Mouse (Mus musculus): ENCODE results near the gene Slc9a9. TPM values are rescaled to one million over a fixed set of nuclear protein-coding genes. Genes with fewer than 3 reads are reported as not detected.

Slc9a9 gene
- polyA plus RNA-seq, 1 experiment: not detected

DNA sequence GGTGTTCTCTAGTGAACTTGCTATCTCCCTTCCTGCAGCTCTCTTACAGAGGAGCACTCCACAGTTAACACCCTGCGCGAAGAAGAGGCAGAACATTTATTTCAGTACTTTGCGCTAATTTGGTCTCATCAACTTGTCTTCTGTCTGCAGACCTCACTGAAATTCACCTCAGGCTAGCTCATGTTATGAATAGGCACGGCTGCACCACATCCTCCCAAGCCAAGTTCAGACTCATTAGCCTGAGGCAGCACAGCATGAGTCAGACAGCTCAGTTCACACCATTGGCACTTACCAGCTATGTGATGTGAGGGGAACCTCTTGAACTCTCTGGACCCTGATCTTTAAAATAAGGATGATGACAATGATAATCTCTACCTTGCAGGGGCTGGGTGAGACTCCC lies 482.0 kb downstream of the Slc9a9 start:
- Histone ChIP-seq H3K27ac (ENCODE audit: insufficient read depth, low read depth, low read length) (no peak overlapping the region), H3K4me3 (ENCODE audit: insufficient read depth, low read depth, low read length) (no peak overlapping the region), H3K4me1 (ENCODE audit: control insufficient read depth, insufficient read depth, low read length) (peaks cover 15% of the 10 kb centered on the region)
- 28% methylated on average over 4 of the region's 4 CpGs for WGBS
- TF ChIP-seq CTCF (IDR thresholded peaks at IDR 0.05; ENCODE audit: insufficient read depth, low read depth, low read length) (no peak), POLR2A (IDR thresholded peaks at IDR 0.05; ENCODE audit: insufficient read depth, low read depth, low read length) (no peak)

DNA sequence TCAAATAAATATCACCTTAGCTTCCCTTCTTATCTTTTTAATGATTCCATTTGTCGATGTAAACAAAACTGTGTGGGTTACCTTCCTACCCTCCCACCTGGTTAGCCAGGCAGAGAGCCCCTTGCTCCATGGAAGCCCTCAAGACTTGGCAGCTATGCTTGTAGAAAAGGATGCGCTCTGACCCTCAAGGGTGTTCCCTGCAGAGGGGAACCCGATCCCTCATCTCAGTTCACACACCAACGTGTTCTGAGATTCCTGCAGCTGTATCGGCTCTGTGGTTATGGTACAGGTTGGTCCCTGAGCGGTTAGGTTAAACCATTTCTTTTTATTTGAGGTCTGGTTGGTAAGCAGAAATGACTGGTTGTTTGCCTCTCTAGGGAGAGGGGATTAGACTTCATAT lies 484.3 kb downstream of the Slc9a9 start:
- peaks cover 15% of the 10 kb centered on the region for H3K4me1 ChIP-seq (ENCODE audit: control insufficient read depth, insufficient read depth, low read length)
- TF ChIP-seq POLR2A (IDR thresholded peaks at IDR 0.05; ENCODE audit: insufficient read depth, low read depth, low read length) (no peak), CTCF (IDR thresholded peaks at IDR 0.05; ENCODE audit: insufficient read depth, low read depth, low read length) (no peak)
- WGBS: 94% methylated on average over 6 of the region's 6 CpGs
- H3K4me3 ChIP-seq (ENCODE audit: insufficient read depth, low read depth, low read length): no peak overlapping the region
- no peak overlapping the region for H3K27ac ChIP-seq (ENCODE audit: insufficient read depth, low read depth, low read length)

DNA sequence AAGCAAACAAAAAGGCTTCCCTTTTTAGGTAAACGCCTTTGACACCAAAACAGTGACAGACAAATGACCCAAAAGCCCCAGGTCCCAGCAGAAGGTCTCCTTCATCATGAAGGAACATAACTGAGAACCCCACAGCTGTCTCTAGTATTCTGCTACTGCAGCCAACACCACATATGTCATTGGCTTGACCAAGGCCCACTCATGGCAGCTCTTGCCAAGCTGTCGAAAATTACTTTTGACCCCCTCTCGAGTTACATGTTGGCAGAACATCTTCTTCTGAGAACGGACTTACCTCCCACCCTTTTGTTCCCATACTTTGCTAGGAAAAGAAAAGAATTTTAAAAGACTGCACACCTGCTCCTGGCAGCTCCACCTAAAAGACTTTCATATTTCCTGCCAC lies 488.2 kb downstream of the Slc9a9 start:
- H3K27ac ChIP-seq (ENCODE audit: insufficient read depth, low read depth, low read length): no peak overlapping the region
- no peaks in the 10 kb centered on the region for H3K4me1 ChIP-seq (ENCODE audit: control insufficient read depth, insufficient read depth, low read length)
- H3K4me3 ChIP-seq (ENCODE audit: insufficient read depth, low read depth, low read length): no peak overlapping the region
- 78% methylated on average over 4 of the region's 4 CpGs for WGBS
- no peak for TF ChIP-seq POLR2A (IDR thresholded peaks at IDR 0.05; ENCODE audit: insufficient read depth, low read depth, low read length)
- TF ChIP-seq CTCF (IDR thresholded peaks at IDR 0.05; ENCODE audit: insufficient read depth, low read depth, low read length): no peak

DNA sequence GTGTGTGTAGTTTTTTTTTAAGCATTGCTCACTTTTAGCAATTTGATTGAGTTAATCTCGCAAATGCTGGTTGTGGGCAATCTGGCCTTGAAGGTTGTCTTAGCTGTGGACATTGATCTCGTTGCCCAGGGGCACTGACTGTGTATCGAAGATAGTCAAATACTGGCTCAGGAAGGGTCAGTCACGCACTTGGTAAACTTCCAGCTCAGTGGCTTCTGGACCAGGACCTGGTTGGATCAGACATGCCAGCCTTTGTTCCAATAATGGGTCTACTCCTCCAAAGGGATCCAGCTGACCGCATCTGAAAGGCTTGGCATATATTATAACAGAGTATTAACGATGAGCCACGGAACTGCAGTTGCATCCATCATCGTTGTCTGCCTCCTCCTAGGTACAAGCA lies 489.2 kb downstream of the Slc9a9 start:
- WGBS: 81% methylated on average over 8 of the region's 8 CpGs
- no peak for TF ChIP-seq POLR2A (IDR thresholded peaks at IDR 0.05; ENCODE audit: insufficient read depth, low read depth, low read length)
- TF ChIP-seq CTCF (IDR thresholded peaks at IDR 0.05; ENCODE audit: insufficient read depth, low read depth, low read length): no peak

DNA sequence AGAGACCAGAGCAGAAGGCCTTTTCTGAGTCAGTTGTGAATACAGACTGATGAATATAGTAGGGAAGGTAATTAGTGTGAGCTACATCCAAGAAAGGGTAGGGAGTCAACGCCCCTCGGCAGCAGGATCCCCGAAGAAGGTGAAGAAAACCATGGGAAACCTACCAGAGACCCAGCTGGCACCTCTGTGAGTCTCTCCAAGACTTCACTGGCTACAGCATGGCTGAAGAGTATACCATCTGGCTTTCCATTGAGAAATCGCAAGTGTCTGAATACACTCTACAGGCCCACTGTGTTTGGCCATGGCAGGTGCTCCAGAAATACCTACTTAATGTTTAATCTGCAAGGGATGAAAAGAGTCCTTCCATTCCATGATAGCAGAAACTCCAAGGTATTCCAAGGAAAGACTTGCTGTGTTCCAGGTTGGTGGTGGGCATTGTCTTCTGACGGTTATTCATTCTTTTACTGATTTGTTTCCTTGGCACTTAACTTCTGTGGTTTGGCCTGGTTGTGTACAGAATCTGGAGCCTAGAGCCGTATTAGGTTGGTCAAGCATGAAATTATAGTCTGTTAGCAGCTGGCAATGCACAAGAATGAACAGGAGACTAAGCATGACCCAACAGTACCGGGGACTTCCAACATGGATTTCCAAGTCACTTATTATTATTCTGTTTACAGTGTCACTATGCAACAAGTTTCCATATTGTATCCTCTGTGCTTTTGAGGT lies 491.0 kb downstream of the Slc9a9 start:
- no peaks in the 10 kb centered on the region for H3K4me1 ChIP-seq (ENCODE audit: control insufficient read depth, insufficient read depth, low read length)
- no peak overlapping the region for H3K27ac ChIP-seq (ENCODE audit: insufficient read depth, low read depth, low read length)
- no peak for TF ChIP-seq POLR2A (IDR thresholded peaks at IDR 0.05; ENCODE audit: insufficient read depth, low read depth, low read length)
- no peak for TF ChIP-seq CTCF (IDR thresholded peaks at IDR 0.05; ENCODE audit: insufficient read depth, low read depth, low read length)
- no peak overlapping the region for H3K4me3 ChIP-seq (ENCODE audit: insufficient read depth, low read depth, low read length)
- WGBS: 71% methylated on average over 7 of the region's 7 CpGs

More for the DNA sequence above, 489.2 kb downstream of the Slc9a9 start:
- Histone ChIP-seq H3K4me3 (ENCODE audit: insufficient read depth, low read depth, low read length) (no peak overlapping the region), H3K27ac (ENCODE audit: insufficient read depth, low read depth, low read length) (no peak overlapping the region), H3K4me1 (ENCODE audit: control insufficient read depth, insufficient read depth, low read length) (no peaks in the 10 kb centered on the region)

DNA sequence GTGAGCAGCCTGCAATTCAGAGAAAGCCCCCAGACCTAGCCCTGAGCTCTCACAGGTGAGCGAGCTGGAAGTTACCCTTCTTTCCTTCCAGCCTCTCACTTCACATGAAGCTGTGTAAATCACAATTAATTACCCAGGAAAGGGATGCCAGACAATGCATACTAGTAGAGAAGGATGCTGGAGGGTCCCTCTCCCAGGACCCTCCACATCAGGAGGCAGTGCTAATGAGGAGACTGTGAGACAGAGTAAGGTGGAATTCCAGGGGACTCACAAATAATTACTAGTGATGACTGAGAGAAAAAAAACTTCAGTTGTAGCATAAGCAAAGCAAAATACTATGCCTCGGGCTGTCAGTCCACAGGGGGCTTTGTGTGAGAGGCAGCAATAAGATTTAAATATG lies 492.0 kb downstream of the Slc9a9 start:
- WGBS: 100% methylated on average over 2 of the region's 2 CpGs
- no peak overlapping the region for H3K27ac ChIP-seq (ENCODE audit: insufficient read depth, low read depth, low read length)
- no peaks in the 10 kb centered on the region; the same call in 1 of the 2 replicates for H3K4me1 ChIP-seq (ENCODE audit: control insufficient read depth, insufficient read depth, low read length)
- TF ChIP-seq POLR2A (IDR thresholded peaks at IDR 0.05; ENCODE audit: insufficient read depth, low read depth, low read length) (no peak), CTCF (IDR thresholded peaks at IDR 0.05; ENCODE audit: insufficient read depth, low read depth, low read length) (no peak)
- no peak overlapping the region for H3K4me3 ChIP-seq (ENCODE audit: insufficient read depth, low read depth, low read length)

DNA sequence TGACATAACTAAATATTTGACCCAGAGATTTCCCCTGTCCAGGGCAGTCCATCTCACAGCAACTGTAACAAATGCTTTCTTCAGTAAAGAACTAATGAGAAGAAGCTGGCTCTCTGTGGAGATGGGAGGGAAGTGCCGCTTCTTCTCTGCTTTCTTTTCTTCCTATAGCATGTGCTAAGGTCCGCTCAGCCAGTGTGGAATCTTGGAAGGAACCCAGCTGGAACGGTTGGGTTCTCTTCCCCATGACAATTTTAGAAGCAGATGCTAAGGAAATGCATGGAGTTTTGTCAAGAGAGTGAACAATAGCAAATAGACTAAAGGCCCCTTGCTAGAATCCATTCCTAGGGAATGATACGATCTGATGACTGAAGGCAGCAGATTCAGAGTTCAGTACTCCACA lies 496.5 kb downstream of the Slc9a9 start:
- 58% methylated on average over 4 of the region's 4 CpGs for WGBS
- no peak overlapping the region for H3K4me3 ChIP-seq (ENCODE audit: insufficient read depth, low read depth, low read length)
- peaks cover 3% of the 10 kb centered on the region; the same call in 1 of the 2 replicates for H3K4me1 ChIP-seq (ENCODE audit: control insufficient read depth, insufficient read depth, low read length)
- TF ChIP-seq POLR2A (IDR thresholded peaks at IDR 0.05; ENCODE audit: insufficient read depth, low read depth, low read length) (no peak), CTCF (IDR thresholded peaks at IDR 0.05; ENCODE audit: insufficient read depth, low read depth, low read length) (no peak)
- H3K27ac ChIP-seq (ENCODE audit: insufficient read depth, low read depth, low read length): no peak overlapping the region

DNA sequence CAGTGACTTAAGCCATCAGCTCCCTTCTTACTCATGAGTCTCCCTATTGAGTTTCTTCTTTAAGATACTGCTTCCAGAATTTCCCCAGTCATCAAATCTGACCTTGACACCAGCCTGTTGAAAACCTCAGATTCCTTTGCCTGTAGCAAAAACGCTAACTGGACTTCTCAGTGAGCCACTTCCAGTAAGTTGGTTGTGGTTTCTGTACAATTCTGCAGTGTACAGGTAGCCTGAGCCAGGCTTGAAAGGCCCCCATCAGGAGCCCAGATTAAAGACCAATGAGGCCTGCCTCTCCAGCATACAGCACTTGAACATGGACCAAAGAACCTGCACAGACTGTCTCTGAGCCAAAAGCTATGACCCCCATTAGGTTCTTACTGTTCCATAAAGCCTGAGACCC lies 498.1 kb downstream of the Slc9a9 start:
- no peak overlapping the region for H3K27ac ChIP-seq (ENCODE audit: insufficient read depth, low read depth, low read length)
- no peak overlapping the region for H3K4me3 ChIP-seq (ENCODE audit: insufficient read depth, low read depth, low read length)
- H3K4me1 ChIP-seq (ENCODE audit: control insufficient read depth, insufficient read depth, low read length): peaks cover 3% of the 10 kb centered on the region; the same call in 1 of the 2 replicates
- TF ChIP-seq POLR2A (IDR thresholded peaks at IDR 0.05; ENCODE audit: insufficient read depth, low read depth, low read length) (no peak), CTCF (IDR thresholded peaks at IDR 0.05; ENCODE audit: insufficient read depth, low read depth, low read length) (no peak)
- 90% methylated on average over 1 of the region's 1 CpGs for WGBS

DNA sequence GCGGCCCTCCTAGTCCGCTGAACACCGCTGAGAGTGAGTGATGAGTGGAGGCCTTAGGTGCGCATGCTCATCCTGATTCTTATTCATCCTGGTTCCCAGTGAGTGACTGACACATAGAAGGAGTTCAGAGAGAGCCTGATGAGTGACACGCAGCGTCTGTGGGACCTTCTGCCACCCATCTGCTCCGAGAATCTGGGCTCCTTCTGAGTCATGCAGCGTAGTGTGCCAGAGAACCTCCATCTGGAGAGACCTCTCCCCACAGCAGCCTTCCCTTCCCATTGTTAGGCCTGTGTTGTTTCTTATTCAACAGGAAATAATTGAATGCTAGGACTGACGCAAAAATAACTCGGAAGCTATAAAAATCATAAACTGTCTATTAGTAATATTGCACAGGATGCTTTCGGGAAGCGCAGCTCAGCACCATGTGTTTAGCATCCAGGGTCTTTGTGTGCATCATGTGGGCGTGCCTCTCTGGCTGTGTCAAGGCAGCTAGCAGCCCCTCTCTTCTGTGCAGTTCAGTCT lies 498.8 kb downstream of the Slc9a9 start:
- WGBS: 65% methylated on average over 13 of the region's 13 CpGs
- H3K27ac ChIP-seq (ENCODE audit: insufficient read depth, low read depth, low read length): no peak overlapping the region
- H3K4me3 ChIP-seq (ENCODE audit: insufficient read depth, low read depth, low read length): no peak overlapping the region
- peaks cover 3% of the 10 kb centered on the region; the same call in 1 of the 2 replicates for H3K4me1 ChIP-seq (ENCODE audit: control insufficient read depth, insufficient read depth, low read length)
- TF ChIP-seq CTCF (IDR thresholded peaks at IDR 0.05; ENCODE audit: insufficient read depth, low read depth, low read length): no peak
- no peak for TF ChIP-seq POLR2A (IDR thresholded peaks at IDR 0.05; ENCODE audit: insufficient read depth, low read depth, low read length)

Data from olfactory bulb, adult 2 months (tissue).